Mouse (Mus musculus): ENCODE measurements around the gene Lrrc4c.

Gene Lrrc4c

GRCm38 (mm10) chr2:96317387-96318299, at the start of gene Lrrc4c:
Gene Lrrc4c (plus strand): TSS chr2:96318169.
- DNase-seq (ENCODE audit: low spot score in 2 of 2), result peak; percentile 32 to 39

- DNase-seq (ENCODE audit: low spot score in 2 of 2), result no peak
Observed at GRCm38 (mm10) chr2:96275061-96275460, 42.9 kb upstream of the Lrrc4c start.

GRCm38 (mm10) chr2:96282926-96283325, 35.0 kb upstream of the Lrrc4c start:
- no peak for DNase-seq (ENCODE audit: low spot score in 2 of 2)

GRCm38 (mm10) chr2:96287512-96287911, 30.5 kb upstream of the Lrrc4c start:
- DNase-seq (ENCODE audit: low spot score in 2 of 2), result no peak

GRCm38 (mm10) chr2:96290541-96290940, 27.4 kb upstream of the Lrrc4c start:
- no peak for DNase-seq (ENCODE audit: low spot score in 2 of 2)

GRCm38 (mm10) chr2:96315034-96315433, 2.9 kb upstream of the Lrrc4c start:
- DNase-seq (ENCODE audit: low spot score in 2 of 2), result no peak

GRCm38 (mm10) chr2:96316531-96316930, 1.4 kb upstream of the Lrrc4c start:
- no peak for DNase-seq (ENCODE audit: low spot score in 2 of 2)

- no peak for DNase-seq (ENCODE audit: low spot score in 2 of 2)
Observed at GRCm38 (mm10) chr2:96318556-96318955, 587 bp downstream of the Lrrc4c start.

- no peak for DNase-seq (ENCODE audit: low spot score in 2 of 2)
Observed at GRCm38 (mm10) chr2:96319201-96319600, 1.2 kb downstream of the Lrrc4c start.

GRCm38 (mm10) chr2:96319649-96320048, 1.7 kb downstream of the Lrrc4c start:
- DNase-seq (ENCODE audit: low spot score in 2 of 2), result no peak

- DNase-seq (ENCODE audit: low spot score in 2 of 2), result no peak
Observed at GRCm38 (mm10) chr2:96334652-96335051, 16.7 kb downstream of the Lrrc4c start.

GRCm38 (mm10) chr2:96337354-96337753, 19.4 kb downstream of the Lrrc4c start:
- no peak for DNase-seq (ENCODE audit: low spot score in 2 of 2)

GRCm38 (mm10) chr2:96401186-96401811, 83.3 kb downstream of the Lrrc4c start:
- DNase-seq (ENCODE audit: low spot score in 2 of 2), result no peak

GRCm38 (mm10) chr2:96402514-96402913, 84.5 kb downstream of the Lrrc4c start:
- DNase-seq (ENCODE audit: low spot score in 2 of 2), result no peak

- no peak for DNase-seq (ENCODE audit: low spot score in 2 of 2)
Observed at GRCm38 (mm10) chr2:96406856-96407255, 88.9 kb downstream of the Lrrc4c start.

- no peak for DNase-seq (ENCODE audit: low spot score in 2 of 2)
Observed at GRCm38 (mm10) chr2:96411182-96411581, 93.2 kb downstream of the Lrrc4c start.

- no peak for DNase-seq (ENCODE audit: low spot score in 2 of 2)
Observed at GRCm38 (mm10) chr2:96461566-96461965, 143.6 kb downstream of the Lrrc4c start.

- DNase-seq (ENCODE audit: low spot score in 2 of 2), result peak; percentile 10 to 19
Observed at GRCm38 (mm10) chr2:96475674-96476073, 157.7 kb downstream of the Lrrc4c start.

- no peak for DNase-seq (ENCODE audit: low spot score in 2 of 2)
Observed at GRCm38 (mm10) chr2:96499116-96499882, 181.3 kb downstream of the Lrrc4c start.

- DNase-seq (ENCODE audit: low spot score in 2 of 2), result no peak
Observed at GRCm38 (mm10) chr2:96504140-96504539, 186.2 kb downstream of the Lrrc4c start.

GRCm38 (mm10) chr2:96505641-96506040, 187.7 kb downstream of the Lrrc4c start:
- no peak for DNase-seq (ENCODE audit: low spot score in 2 of 2)

GRCm38 (mm10) chr2:96508991-96509390, 191.0 kb downstream of the Lrrc4c start:
- DNase-seq (ENCODE audit: low spot score in 2 of 2), result no peak
